Mouse (Mus musculus) hindbrain, embryonic 10.5 days (tissue): Measurements from ENCODE around the gene Fbxo46. TPM values are rescaled to one million over a fixed set of nuclear protein-coding genes. Genes with fewer than 3 reads are reported as not detected.

ENCODE experiments used
- DNase-seq: peaks from one replicate; pipeline ENCODE4 v3.0.0-alpha.2; 2017; ENCODE audit warnings: low spot score
- H3K27ac ChIP-seq: fragments of 300-500 bp; sonication (generic); 2 replicates; pipeline ENCODE4 v1.5.1; 2016; ENCODE audit warnings: mild to moderate bottlenecking, moderate library complexity
- H3K27me3 ChIP-seq: fragments of 300-500 bp; sonication (generic); 2 replicates; pipeline ENCODE4 v1.6.1; 2016; ENCODE audit warnings: mild to moderate bottlenecking; ENCODE audit not compliant: poor library complexity, insufficient read depth, severe bottlenecking
- H3K36me3 ChIP-seq: fragments of 300-500 bp; sonication (generic); 2 replicates; pipeline ENCODE4 v1.6.1; 2016; ENCODE audit warnings: mild to moderate bottlenecking, moderate library complexity
- H3K4me1 ChIP-seq: fragments of 300-500 bp; sonication (generic); replicated peaks from 2 replicates; pipeline ENCODE4 v1.6.1; 2016; ENCODE audit warnings: mild to moderate bottlenecking
- H3K4me3 ChIP-seq: fragments of 300-500 bp; sonication (generic); 2 replicates; pipeline ENCODE4 v1.5.1; 2016; ENCODE audit warnings: mild to moderate bottlenecking, moderate library complexity
- H3K9me3 ChIP-seq: fragments of 300-500 bp; sonication (generic); 2 replicates; pipeline ENCODE4 v1.6.1; 2016; ENCODE audit warnings: mild to moderate bottlenecking, moderate library complexity
- whole genome bisulfite sequencing: fragments of 180-500 bp; shearing (Covaris S2); methylation state at CpG from one replicate; pipeline ENCODE4 v1.1.7; 2016; 5-methylcytosine and 5-hydroxymethylcytosine counted together
- polyA plus RNA-seq: library from polyadenylated mRNA; unstranded; fragments of >200 nt; fragmentation: Nextera tagmentation; extraction: Ambion mirVana; gene quantifications from 2 replicates; pipeline ENCODE4 v1.2.1, GENCODE M21; 2016

Fbxo46 gene
- polyA plus RNA-seq, 1 experiment from 2014 or later = 19.4 TPM

- peaks cover 65% of the 10 kb centered on the region for H3K27me3 ChIP-seq
- peaks cover 42% of the 10 kb centered on the region for H3K4me1 ChIP-seq
- H3K4me3 ChIP-seq = peak overlapping the region; percentile 31
- H3K9me3 ChIP-seq = peaks cover 3% of the 10 kb centered on the region; the same call in 1 of the 2 replicates
- H3K36me3 ChIP-seq = no peaks in the 10 kb centered on the region
- DNase-seq = no peak
- 4% methylated on average over 13 of the region's 13 CpGs for WGBS
- no peak overlapping the region for H3K27ac ChIP-seq
Measured at GRCm38 (mm10) chr7:19164978-19165377, 45.3 kb downstream of the Fbxo46 start.

GRCm38 (mm10) chr7:19165656-19166423, 46.2 kb downstream of the Fbxo46 start, which contains the start of gene Gipr:
TSS of gene Gipr (minus strand) at chr7:19166127.
- Histone ChIP-seq H3K4me3 (peak within 1 kb of the TSS; percentile 31), H3K36me3 (no peaks in the 10 kb centered on the region), H3K27ac (0 out of 2 replicates have a peak within 1 kb of the TSS, but pooled peaks have one; percentile 14), H3K27me3 (peaks cover 56% of the 10 kb centered on the region), H3K9me3 (peaks cover 3% of the 10 kb centered on the region; the same call in 1 of the 2 replicates), H3K4me1 (peaks cover 37% of the 10 kb centered on the region)
- WGBS = 14% methylated on average over 14 of the region's 14 CpGs
- DNase-seq = no peak

- no peaks in the 10 kb centered on the region for H3K36me3 ChIP-seq
- peaks cover 42% of the 10 kb centered on the region for H3K4me1 ChIP-seq
- DNase-seq = no peak
- 93% methylated on average over 3 of the region's 3 CpGs for WGBS
- peaks cover 3% of the 10 kb centered on the region; the same call in 1 of the 2 replicates for H3K9me3 ChIP-seq
- peaks cover 49% of the 10 kb centered on the region for H3K27me3 ChIP-seq
- H3K4me3 ChIP-seq = no peak overlapping the region
- H3K27ac ChIP-seq = no peak overlapping the region
Measured at GRCm38 (mm10) chr7:19166990-19167389, 47.3 kb downstream of the Fbxo46 start.

- no peaks in the 10 kb centered on the region for H3K36me3 ChIP-seq
- no peak overlapping the region for H3K4me3 ChIP-seq
- peaks cover 25% of the 10 kb centered on the region for H3K27me3 ChIP-seq
- 66% methylated on average over 10 of the region's 10 CpGs for WGBS
- DNase-seq = no peak
- H3K4me1 ChIP-seq = peaks cover 44% of the 10 kb centered on the region
- no peak overlapping the region for H3K27ac ChIP-seq
- peaks cover 3% of the 10 kb centered on the region; the same call in 1 of the 2 replicates for H3K9me3 ChIP-seq
Measured at GRCm38 (mm10) chr7:19169506-19169905, 49.8 kb downstream of the Fbxo46 start.

- Histone ChIP-seq H3K9me3 (peaks cover 3% of the 10 kb centered on the region; the same call in 1 of the 2 replicates), H3K27ac (0 out of 2 replicates have a peak overlapping the region, but pooled peaks have one; percentile 30), H3K4me1 (peaks cover 38% of the 10 kb centered on the region), H3K36me3 (no peaks in the 10 kb centered on the region), H3K4me3 (no peak overlapping the region), H3K27me3 (peaks cover 25% of the 10 kb centered on the region)
- no peak for DNase-seq
- 65% methylated on average over 8 of the region's 8 CpGs for WGBS
Measured at GRCm38 (mm10) chr7:19170142-19170541, 50.5 kb downstream of the Fbxo46 start.

GRCm38 (mm10) chr7:19171831-19172230, 52.2 kb downstream of the Fbxo46 start:
- Histone ChIP-seq H3K9me3 (peaks cover 3% of the 10 kb centered on the region; the same call in 1 of the 2 replicates), H3K4me3 (no peak overlapping the region), H3K36me3 (no peaks in the 10 kb centered on the region), H3K27me3 (peaks cover 28% of the 10 kb centered on the region), H3K4me1 (peaks cover 39% of the 10 kb centered on the region), H3K27ac (peak overlapping the region; percentile 76)
- no peak for DNase-seq
- 56% methylated on average over 8 of the region's 8 CpGs for WGBS

- Histone ChIP-seq H3K27me3 (peaks cover 38% of the 10 kb centered on the region), H3K4me3 (peak overlapping the region; percentile 49), H3K27ac (peak overlapping the region; percentile 76), H3K36me3 (no peaks in the 10 kb centered on the region), H3K9me3 (no peaks in the 10 kb centered on the region), H3K4me1 (peaks cover 46% of the 10 kb centered on the region)
- peak; percentile 88 for DNase-seq
- WGBS = 3% methylated on average over 17 of the region's 17 CpGs
Measured at GRCm38 (mm10) chr7:19172874-19173273, 53.2 kb downstream of the Fbxo46 start.

- peaks cover 60% of the 10 kb centered on the region for H3K4me1 ChIP-seq
- H3K4me3 ChIP-seq = peak within 1 kb of the TSS; percentile 57
- peak; percentile 64 for DNase-seq
- peaks cover 64% of the 10 kb centered on the region for H3K27me3 ChIP-seq
- 0 out of 2 replicates have a peak, but pooled peaks cover 4% of the 10 kb centered on the region for H3K9me3 ChIP-seq
- no peaks in the 10 kb centered on the region for H3K36me3 ChIP-seq
- peak within 1 kb of the TSS; percentile 83 for H3K27ac ChIP-seq
- WGBS = 1% methylated on average over 30 of the region's 30 CpGs
Measured at GRCm38 (mm10) chr7:19175708-19176515, 56.3 kb downstream of the Fbxo46 start, which contains the start of gene Eml2. TSS of gene Eml2 (plus strand) at chr7:19176421.

GRCm38 (mm10) chr7:19176516-19176947, 56.9 kb downstream of the Fbxo46 start:
- no peaks in the 10 kb centered on the region for H3K36me3 ChIP-seq
- peaks cover 66% of the 10 kb centered on the region for H3K27me3 ChIP-seq
- DNase-seq = no peak
- H3K4me3 ChIP-seq = peak overlapping the region; percentile 57
- 4% methylated on average over 21 of the region's 21 CpGs for WGBS
- peak overlapping the region; percentile 83 for H3K27ac ChIP-seq
- H3K4me1 ChIP-seq = peaks cover 65% of the 10 kb centered on the region
- 0 out of 2 replicates have a peak, but pooled peaks cover 4% of the 10 kb centered on the region for H3K9me3 ChIP-seq

GRCm38 (mm10) chr7:19177216-19177615, 57.6 kb downstream of the Fbxo46 start:
- WGBS = 65% methylated on average over 7 of the region's 7 CpGs
- H3K4me1 ChIP-seq = peaks cover 65% of the 10 kb centered on the region
- 0 out of 2 replicates have a peak, but pooled peaks cover 4% of the 10 kb centered on the region for H3K9me3 ChIP-seq
- peaks cover 66% of the 10 kb centered on the region for H3K27me3 ChIP-seq
- no peak for DNase-seq
- H3K27ac ChIP-seq = no peak overlapping the region
- H3K4me3 ChIP-seq = peak overlapping the region; percentile 57
- no peaks in the 10 kb centered on the region for H3K36me3 ChIP-seq

GRCm38 (mm10) chr7:19178035-19178434, 58.4 kb downstream of the Fbxo46 start:
- H3K27me3 ChIP-seq = peaks cover 66% of the 10 kb centered on the region
- peaks cover 60% of the 10 kb centered on the region for H3K4me1 ChIP-seq

GRCm38 (mm10) chr7:19178443-19179092, 58.9 kb downstream of the Fbxo46 start:
- peak; percentile 78 for DNase-seq
- Histone ChIP-seq H3K4me1 (peaks cover 58% of the 10 kb centered on the region), H3K36me3 (peaks cover 3% of the 10 kb centered on the region; the same call in 1 of the 2 replicates), H3K27me3 (peaks cover 66% of the 10 kb centered on the region), H3K27ac (no peak overlapping the region), H3K4me3 (peak overlapping the region; percentile 39), H3K9me3 (0 out of 2 replicates have a peak, but pooled peaks cover 4% of the 10 kb centered on the region)
- WGBS = 4% methylated on average over 27 of the region's 27 CpGs

More at GRCm38 (mm10) chr7:19178035-19178434, 58.4 kb downstream of the Fbxo46 start:
- 0 out of 2 replicates have a peak, but pooled peaks cover 4% of the 10 kb centered on the region for H3K9me3 ChIP-seq
- no peaks in the 10 kb centered on the region for H3K36me3 ChIP-seq
- H3K4me3 ChIP-seq = peak overlapping the region; percentile 39
- H3K27ac ChIP-seq = peak overlapping the region; percentile 35; the same call in 1 of the 2 replicates
- DNase-seq = no peak
- 14% methylated on average over 18 of the region's 18 CpGs for WGBS
